ENCODE assay signal across 10 mouse cellular contexts in the genomic region with DNA sequence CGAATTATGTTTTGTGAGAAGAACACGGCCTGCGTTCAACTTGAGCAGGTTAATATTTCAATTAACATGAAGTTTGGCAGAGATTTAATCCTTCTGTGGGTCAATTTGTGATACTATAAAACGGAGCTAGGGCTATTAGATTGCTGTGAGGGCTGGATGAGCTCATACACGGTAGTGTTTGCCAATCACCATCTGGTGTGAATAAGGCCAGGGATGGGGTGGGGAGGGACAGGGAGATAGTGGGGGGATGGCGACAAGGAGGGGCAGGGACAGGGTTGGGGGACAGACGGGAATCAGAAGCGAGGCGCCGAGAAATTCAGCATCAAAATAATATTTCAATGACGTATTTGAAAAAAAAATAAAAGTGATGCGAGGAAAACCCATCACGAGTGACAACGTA.
"Had no signal": no experiment of that assay in that cellular context is flagged by ENCODE, and none has a peak within 500 bp of the region (broad histone marks: within the 10 kb centered on the region; RNA-seq: fewer than 3 reads in every experiment).

No protein-coding gene starts in this region.

- H3K4me3 ChIP-seq: left cerebral cortex, adult 2 months; limb, embryonic 10.5 days; liver, embryonic 13.5 days; lung, embryonic 15.5 days; midbrain, embryonic 15.5 days; neural tube, embryonic 12.5 days had no signal

- H3K27me3 ChIP-seq: liver, embryonic 13.5 days; lung, embryonic 15.5 days; megakaryocyte, embryonic 14.5 days; midbrain, embryonic 15.5 days; neural tube, embryonic 12.5 days had no signal

- H3K36me3 ChIP-seq: limb, embryonic 10.5 days; liver, embryonic 13.5 days; lung, embryonic 15.5 days; midbrain, embryonic 15.5 days; neural tube, embryonic 12.5 days had no signal

- H3K27ac ChIP-seq: left cerebral cortex, adult 2 months; limb, embryonic 10.5 days; liver, embryonic 13.5 days; lung, embryonic 15.5 days; macrophage; midbrain, embryonic 15.5 days; neural tube, embryonic 12.5 days had no signal

- H3K9me3 ChIP-seq: limb, embryonic 10.5 days; liver, embryonic 13.5 days; lung, embryonic 15.5 days; megakaryocyte, embryonic 14.5 days; midbrain, embryonic 15.5 days; neural tube, embryonic 12.5 days had no signal

- H3K9ac ChIP-seq: liver, embryonic 13.5 days; liver, postnatal 0 days; lung, embryonic 15.5 days; midbrain, embryonic 15.5 days; neural tube, embryonic 12.5 days had no signal

- ATAC-seq: midbrain, embryonic 15.5 days had no signal

- H3K4me1 ChIP-seq: limb, embryonic 10.5 days; liver, embryonic 13.5 days; lung, embryonic 15.5 days; midbrain, embryonic 15.5 days; neural tube, embryonic 12.5 days had no signal

- H3K4me2 ChIP-seq: liver, embryonic 13.5 days; lung, embryonic 15.5 days; midbrain, embryonic 11.5 days; midbrain, embryonic 15.5 days; neural tube, embryonic 12.5 days had no signal
